Mouse (Mus musculus) forebrain, embryonic 16.5 days (tissue): ENCODE data around the gene Gins3. TPM values are rescaled to one million over a fixed set of nuclear protein-coding genes. Genes with fewer than 3 reads are reported as not detected.
A peak's percentile ranks its signal among the peaks of the same experiment; 100 is the strongest.

Source experiments
- ATAC-seq: fragments of 200-750 bp; cut with Nextera tagmentation; 2 replicates; pipeline ENCODE4 v1.8.0; 2017; ENCODE audit warnings: mild to moderate bottlenecking, moderate library complexity
- H3K27ac ChIP-seq: fragments of 300-500 bp; sonication (generic); 2 replicates; pipeline ENCODE4 v1.5.1; 2014; ENCODE audit warnings: low read length, control low read depth
- H3K27me3 ChIP-seq: fragments of 300-500 bp; sonication (generic); replicated peaks from 2 replicates; pipeline ENCODE4 v1.6.1; 2014; ENCODE audit warnings: low read length; ENCODE audit not compliant: control insufficient read depth, insufficient read depth
- H3K36me3 ChIP-seq: fragments of 300-500 bp; sonication (generic); 2 replicates; pipeline ENCODE4 v1.6.1; 2014; ENCODE audit not compliant: control insufficient read depth, insufficient read depth
- H3K4me1 ChIP-seq: fragments of 300-500 bp; sonication (generic); replicated peaks from 2 replicates; pipeline ENCODE4 v1.6.1; 2014; ENCODE audit warnings: low read length; ENCODE audit not compliant: control insufficient read depth, insufficient read depth
- H3K4me2 ChIP-seq: fragments of 300-500 bp; sonication (generic); 2 replicates; pipeline ENCODE4 v1.6.1; 2014; ENCODE audit warnings: mild to moderate bottlenecking, low read length, control low read depth
- H3K4me3 ChIP-seq: fragments of 300-500 bp; sonication (generic); replicated peaks from 2 replicates; pipeline ENCODE4 v1.5.1; 2014; ENCODE audit warnings: mild to moderate bottlenecking, low read length, control low read depth
- H3K9ac ChIP-seq: fragments of 300-500 bp; sonication (generic); replicated peaks from 2 replicates; pipeline ENCODE4 v1.6.1; 2014; ENCODE audit warnings: low read depth, low read length, control low read depth
- H3K9me3 ChIP-seq: fragments of 300-500 bp; sonication (generic); 2 replicates; pipeline ENCODE4 v1.6.1; 2016; ENCODE audit warnings: low read length; ENCODE audit not compliant: control insufficient read depth
- WGBS: fragments of 180-500 bp; shearing (Covaris S2); extraction: QIAGEN DNeasy Blood & Tissue Kit; methylation state at CpG from one replicate; pipeline ENCODE4 v1.1.7; 2014; 5-methylcytosine and 5-hydroxymethylcytosine counted together
- polyA plus RNA-seq: library from polyadenylated mRNA; unstranded; fragments of >200 nt; fragmentation: Nextera tagmentation; extraction: Ambion mirVana; gene quantifications from 2 replicates; pipeline ENCODE4 v1.2.1, GENCODE M21; 2015

Gene Gins3
- polyA plus RNA-seq, 1 experiment from 2014 or later, result 10.8 TPM

GRCm38 (mm10) chr8:95632840-95633239, 413 bp upstream of the Gins3 start:
- H3K9ac ChIP-seq, result peak overlapping the region; percentile 68; the same call in 1 of the 2 replicates
- peaks cover 9% of the 10 kb centered on the region for H3K4me1 ChIP-seq
- WGBS, result 79% methylated on average over 6 of the region's 6 CpGs
- H3K36me3 ChIP-seq, result no peaks in the 10 kb centered on the region
- no peak for ATAC-seq
- peak overlapping the region; percentile 89 for H3K4me2 ChIP-seq
- H3K4me3 ChIP-seq, result peak overlapping the region; percentile 58
- no peaks in the 10 kb centered on the region; the same call in 1 of the 2 replicates for H3K27me3 ChIP-seq
- H3K9me3 ChIP-seq, result no peaks in the 10 kb centered on the region
- H3K27ac ChIP-seq, result no peak overlapping the region

GRCm38 (mm10) chr8:95634063-95634340, 749 bp downstream of the Gins3 start:
- no peaks in the 10 kb centered on the region; the same call in 1 of the 2 replicates for H3K27me3 ChIP-seq
- H3K36me3 ChIP-seq, result no peaks in the 10 kb centered on the region
- H3K4me1 ChIP-seq, result peaks cover 9% of the 10 kb centered on the region
- no peak overlapping the region for H3K27ac ChIP-seq
- H3K9me3 ChIP-seq, result no peaks in the 10 kb centered on the region
- no peak for ATAC-seq
- peak overlapping the region; percentile 68 for H3K9ac ChIP-seq
- H3K4me2 ChIP-seq, result peak overlapping the region; percentile 89
- 2% methylated on average over 6 of the region's 6 CpGs for WGBS
- peak overlapping the region; percentile 58 for H3K4me3 ChIP-seq

- H3K4me2 ChIP-seq, result no peak overlapping the region
- no peaks in the 10 kb centered on the region for H3K27me3 ChIP-seq
- no peak overlapping the region for H3K27ac ChIP-seq
- H3K9ac ChIP-seq, result no peak overlapping the region
- WGBS, result 82% methylated on average over 2 of the region's 2 CpGs
- H3K4me3 ChIP-seq, result no peak overlapping the region
- no peaks in the 10 kb centered on the region for H3K4me1 ChIP-seq
- H3K9me3 ChIP-seq, result no peaks in the 10 kb centered on the region
- ATAC-seq, result no peak
- no peaks in the 10 kb centered on the region for H3K36me3 ChIP-seq
These were observed 11.7 kb downstream of the Gins3 start for GRCm38 (mm10) chr8:95644942-95645341.

- ATAC-seq, result no peak
- Histone ChIP-seq H3K36me3 (no peaks in the 10 kb centered on the region), H3K9ac (no peak overlapping the region), H3K9me3 (no peaks in the 10 kb centered on the region), H3K27me3 (no peaks in the 10 kb centered on the region), H3K4me1 (no peaks in the 10 kb centered on the region), H3K27ac (no peak overlapping the region), H3K4me2 (no peak overlapping the region), H3K4me3 (no peak overlapping the region)
- WGBS, result 75% methylated on average over 3 of the region's 3 CpGs
These were observed 15.0 kb downstream of the Gins3 start for GRCm38 (mm10) chr8:95648251-95648650.

- no peak overlapping the region for H3K4me2 ChIP-seq
- no peak for ATAC-seq
These were observed 20.1 kb downstream of the Gins3 start for GRCm38 (mm10) chr8:95653351-95653750.

GRCm38 (mm10) chr8:95655831-95656230, 22.6 kb downstream of the Gins3 start:
- Histone ChIP-seq H3K36me3 (no peaks in the 10 kb centered on the region), H3K27ac (no peak overlapping the region), H3K4me2 (no peak overlapping the region), H3K4me1 (peaks cover 14% of the 10 kb centered on the region), H3K9me3 (no peaks in the 10 kb centered on the region), H3K4me3 (no peak overlapping the region), H3K9ac (no peak overlapping the region), H3K27me3 (no peaks in the 10 kb centered on the region)
- no peak for ATAC-seq
- 79% methylated on average over 7 of the region's 7 CpGs for WGBS

More at GRCm38 (mm10) chr8:95653351-95653750, 20.1 kb downstream of the Gins3 start:
- WGBS, result 81% methylated on average over 5 of the region's 5 CpGs
- Histone ChIP-seq H3K36me3 (no peaks in the 10 kb centered on the region), H3K27me3 (no peaks in the 10 kb centered on the region), H3K9me3 (no peaks in the 10 kb centered on the region), H3K27ac (no peak overlapping the region), H3K9ac (no peak overlapping the region), H3K4me1 (peaks cover 11% of the 10 kb centered on the region), H3K4me3 (no peak overlapping the region)

GRCm38 (mm10) chr8:95656316-95657002, 23.2 kb downstream of the Gins3 start:
- peak; percentile 54; the same call in 1 of the 2 replicates for ATAC-seq
- H3K4me3 ChIP-seq, result no peak overlapping the region

GRCm38 (mm10) chr8:95657523-95657922, 24.3 kb downstream of the Gins3 start:
- ATAC-seq, result no peak
- H3K27me3 ChIP-seq, result no peaks in the 10 kb centered on the region
- H3K4me1 ChIP-seq, result peaks cover 14% of the 10 kb centered on the region
- H3K27ac ChIP-seq, result peak overlapping the region; percentile 39; the same call in 1 of the 2 replicates
- H3K4me3 ChIP-seq, result no peak overlapping the region
- no peak overlapping the region for H3K9ac ChIP-seq
- H3K36me3 ChIP-seq, result no peaks in the 10 kb centered on the region
- H3K4me2 ChIP-seq, result no peak overlapping the region
- WGBS, result 33% methylated on average over 2 of the region's 2 CpGs
- H3K9me3 ChIP-seq, result no peaks in the 10 kb centered on the region

More at GRCm38 (mm10) chr8:95656316-95657002, 23.2 kb downstream of the Gins3 start:
- Histone ChIP-seq H3K27me3 (no peaks in the 10 kb centered on the region), H3K9me3 (no peaks in the 10 kb centered on the region), H3K4me1 (peaks cover 14% of the 10 kb centered on the region), H3K36me3 (no peaks in the 10 kb centered on the region), H3K9ac (no peak overlapping the region), H3K4me2 (no peak overlapping the region), H3K27ac (0 out of 2 replicates have a peak overlapping the region, but pooled peaks have one; percentile 12)
- 40% methylated on average over 5 of the region's 5 CpGs for WGBS

- WGBS, result 51% methylated on average over 6 of the region's 6 CpGs
- no peak overlapping the region; the same call in 1 of the 2 replicates for H3K27ac ChIP-seq
- H3K4me2 ChIP-seq, result no peak overlapping the region
- H3K9me3 ChIP-seq, result no peaks in the 10 kb centered on the region
- no peaks in the 10 kb centered on the region for H3K36me3 ChIP-seq
- H3K4me3 ChIP-seq, result no peak overlapping the region
- peaks cover 14% of the 10 kb centered on the region for H3K4me1 ChIP-seq
- H3K9ac ChIP-seq, result no peak overlapping the region
- ATAC-seq, result peak; percentile 66
- H3K27me3 ChIP-seq, result no peaks in the 10 kb centered on the region
These were observed 27.2 kb downstream of the Gins3 start for GRCm38 (mm10) chr8:95660334-95660882.
